In the genomic region with DNA sequence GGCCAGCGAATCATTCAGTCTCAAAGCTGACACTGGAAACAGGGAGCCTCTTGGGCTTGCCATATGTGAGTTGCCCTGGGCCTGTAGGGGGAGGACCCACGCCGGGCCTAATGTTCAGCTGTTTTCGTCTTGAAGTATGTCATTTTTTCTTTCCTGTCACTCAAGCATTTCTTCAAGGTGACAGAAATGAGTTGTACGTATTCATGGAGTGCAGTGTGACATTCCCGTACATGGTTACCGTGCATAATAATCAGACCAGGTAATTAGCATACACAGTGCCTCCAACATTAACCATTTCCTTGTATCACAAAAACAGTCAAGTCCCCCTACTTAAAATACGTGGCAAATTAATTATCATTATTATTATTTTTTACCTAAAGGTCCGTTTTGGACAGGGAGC, we compare ENCODE assay signal across 26 mouse cellular contexts. TPM values are rescaled to one million over a fixed set of nuclear protein-coding genes. Genes with fewer than 3 reads are reported as not detected.
A peak's percentile ranks its signal among the peaks of the same experiment; 100 is the strongest.
DNase-seq lines count a peak whose midpoint lies in the region; ATAC-seq and TF ChIP-seq lines count a peak whose summit lies in the region.
"Had no signal": no experiment of that assay in that cellular context is flagged by ENCODE, and none has a peak within 500 bp of the region (broad histone marks: within the 10 kb centered on the region; RNA-seq: fewer than 3 reads in every experiment).

No protein-coding gene starts in this region.

- H3K4me1 ChIP-seq in forebrain, embryonic 12.5 days: peaks cover 10% of the 10 kb centered on the region
- no peaks in the 10 kb centered on the region for H3K4me1 ChIP-seq in forebrain, embryonic 11.5 days (replicated peaks; ENCODE audit: control insufficient read depth, insufficient read depth, low read length)
- peaks cover 6% of the 10 kb centered on the region; the same call in 1 of the 2 replicates for H3K4me1 ChIP-seq in forebrain, embryonic 16.5 days (replicated peaks; ENCODE audit: control insufficient read depth, insufficient read depth, low read length)
- H3K4me1 ChIP-seq: heart, embryonic 12.5 days; heart, embryonic 15.5 days; intestine, embryonic 15.5 days had no signal

- H3K4me2 ChIP-seq in forebrain, embryonic 12.5 days: no peak overlapping the region
- no peak overlapping the region for H3K4me2 ChIP-seq in forebrain, embryonic 11.5 days (ENCODE audit: low read depth, low read length, severe bottlenecking)
- H3K4me2 ChIP-seq in forebrain, embryonic 16.5 days (ENCODE audit: low read length): no peak overlapping the region
- H3K4me2 ChIP-seq: heart, embryonic 12.5 days; heart, embryonic 15.5 days; hindbrain, embryonic 13.5 days; intestine, embryonic 15.5 days had no signal

- H3K9me3 ChIP-seq in forebrain, embryonic 12.5 days: 0 out of 2 replicates have a peak, but pooled peaks cover 3% of the 10 kb centered on the region
- H3K9me3 ChIP-seq in forebrain, embryonic 11.5 days (ENCODE audit: control insufficient read depth, low read length): peaks cover 3% of the 10 kb centered on the region; the same call in 1 of the 2 replicates
- H3K9me3 ChIP-seq in forebrain, embryonic 16.5 days (ENCODE audit: control insufficient read depth, low read length): no peaks in the 10 kb centered on the region
- H3K9me3 ChIP-seq: heart, embryonic 15.5 days; hindbrain, embryonic 13.5 days; intestine, embryonic 15.5 days had no signal

- peaks cover 22% of the 10 kb centered on the region for H3K27me3 ChIP-seq in forebrain, embryonic 12.5 days
- H3K27me3 ChIP-seq in forebrain, embryonic 11.5 days (ENCODE audit: control insufficient read depth, insufficient read depth, low read length): 0 out of 2 replicates have a peak, but pooled peaks cover 2% of the 10 kb centered on the region
- H3K27me3 ChIP-seq in forebrain, embryonic 16.5 days (replicated peaks; ENCODE audit: control insufficient read depth, insufficient read depth, low read length): no peaks in the 10 kb centered on the region

- H3K9ac ChIP-seq in forebrain, embryonic 12.5 days: no peak overlapping the region
- H3K9ac ChIP-seq in forebrain, embryonic 11.5 days (ENCODE audit: low read length): no peak overlapping the region
- H3K9ac ChIP-seq in forebrain, embryonic 16.5 days (replicated peaks; ENCODE audit: low read depth, low read length): no peak overlapping the region
- H3K9ac ChIP-seq: heart, embryonic 12.5 days; heart, embryonic 15.5 days; hindbrain, embryonic 13.5 days; intestine, embryonic 15.5 days had no signal

- no peak overlapping the region for H3K4me3 ChIP-seq in forebrain, embryonic 12.5 days (replicated peaks)
- no peak overlapping the region for H3K4me3 ChIP-seq in forebrain, embryonic 11.5 days (ENCODE audit: low read depth, low read length)
- no peak overlapping the region for H3K4me3 ChIP-seq in forebrain, embryonic 16.5 days (replicated peaks; ENCODE audit: low read length)
- H3K4me3 ChIP-seq: heart, embryonic 12.5 days; heart, embryonic 15.5 days; hindbrain, embryonic 10.5 days; hindbrain, embryonic 13.5 days; intestine, embryonic 15.5 days had no signal

- no peak for DNase-seq in forebrain, embryonic 11.5 days (ENCODE audit: low spot score)
- DNase-seq in brain, embryonic 14.5 days (ENCODE audit: low read depth): peak; percentile 59
- no peak for DNase-seq in testis, postnatal 10 days (ENCODE audit: low spot score)
- no peak for DNase-seq in adrenal gland, adult 8-10 months
- DNase-seq: adrenal gland, adult 2 months; adrenal gland, postnatal 25 days; cerebellum, adult 18-20 months; cerebellum, adult 9-10 months; cerebellum, postnatal 14 days; gastrocnemius, postnatal 25 days; heart, adult 18-20 months; heart, postnatal 10 days; heart, postnatal 36 days; kidney, adult 11 months had no signal

- TF ChIP-seq CTCF in brain, embryonic 14.5 days (IDR thresholded peaks at IDR 0.05; ENCODE audit: borderline replicate concordance, extremely low read depth, insufficient read depth, insufficient read length): no peak

- 54% methylated on average over 9 of the region's 9 CpGs for WGBS in forebrain, embryonic 12.5 days
- 77% methylated on average over 9 of the region's 9 CpGs for WGBS in forebrain, embryonic 11.5 days
- 30% methylated on average over 9 of the region's 9 CpGs for WGBS in forebrain, embryonic 16.5 days

- H3K27ac ChIP-seq in forebrain, embryonic 12.5 days: peak overlapping the region; percentile 42; the same call in 1 of the 2 replicates
- H3K27ac ChIP-seq in forebrain, embryonic 11.5 days (ENCODE audit: low read depth, low read length): no peak overlapping the region
- no peak overlapping the region; the same call in 1 of the 2 replicates for H3K27ac ChIP-seq in forebrain, embryonic 16.5 days (ENCODE audit: low read length)
- H3K27ac ChIP-seq: heart, embryonic 15.5 days; hindbrain, embryonic 10.5 days; hindbrain, embryonic 13.5 days; intestine, embryonic 15.5 days had no signal

- TF ChIP-seq POLR2A in brain, embryonic 14.5 days (IDR thresholded peaks at IDR 0.05; ENCODE audit: borderline replicate concordance, extremely low read depth, insufficient read depth, insufficient read length, poor library complexity, severe bottlenecking): no peak

- ATAC-seq in forebrain, embryonic 12.5 days (ENCODE audit: low FRiP score): no peak
- ATAC-seq in forebrain, embryonic 11.5 days (replicated peaks; ENCODE audit: low FRiP score): no peak
- ATAC-seq in forebrain, embryonic 16.5 days: peak; percentile 69
- ATAC-seq: hindbrain, embryonic 16.5 days; intestine, embryonic 15.5 days had no signal

- H3K36me3 ChIP-seq in forebrain, embryonic 12.5 days (replicated peaks): no peaks in the 10 kb centered on the region
- no peaks in the 10 kb centered on the region for H3K36me3 ChIP-seq in forebrain, embryonic 11.5 days (ENCODE audit: control insufficient read depth, insufficient read depth, low read length)
- H3K36me3 ChIP-seq in forebrain, embryonic 16.5 days (ENCODE audit: control insufficient read depth, insufficient read depth): no peaks in the 10 kb centered on the region
- H3K36me3 ChIP-seq: G1E; heart, embryonic 12.5 days; heart, embryonic 15.5 days; hindbrain, embryonic 10.5 days; hindbrain, embryonic 13.5 days; intestine, embryonic 15.5 days had no signal

RNA-seq across cellular contexts. Expression of a gene that starts 9.3 kb away (rescaled TPM):
- 19.5 and 26.3 TPM in 2 replicates for polyA plus RNA-seq in forebrain, embryonic 12.5 days (2016; fragmentation: Nextera tagmentation; extraction: Ambion mirVana)
- 8.6 and 10.9 TPM in 2 replicates for polyA plus RNA-seq in forebrain, embryonic 11.5 days (2014; fragmentation: Nextera tagmentation; extraction: Ambion mirVana)
- polyA plus RNA-seq in brain, embryonic 14.5 days (2012; rRNA removed): 30.1 and 35.9 TPM in 2 replicates
- polyA plus RNA-seq in forebrain, embryonic 16.5 days (2015; fragmentation: Nextera tagmentation; extraction: Ambion mirVana): 12.8 and 20.9 TPM in 2 replicates
- total RNA-seq in adrenal gland, adult 8-10 months (2022): 10 to 100 TPM; 63.0 to 86.6 (median 76.1) TPM
- total RNA-seq: CH12.LX, G1E had no signal
- polyA plus RNA-seq: G1E had no signal

RNA-seq across cellular contexts. Expression of a gene that starts 35.1 kb away (rescaled TPM):
- 16.2 and 19.5 TPM in 2 replicates for polyA plus RNA-seq in forebrain, embryonic 12.5 days (2016; fragmentation: Nextera tagmentation; extraction: Ambion mirVana)
- 27.6 and 33.2 TPM in 2 replicates for polyA plus RNA-seq in forebrain, embryonic 11.5 days (2014; fragmentation: Nextera tagmentation; extraction: Ambion mirVana)
- 10.1 and 17.1 TPM in 2 replicates for polyA plus RNA-seq in brain, embryonic 14.5 days (2012; rRNA removed)
- 2.3 and 2.6 TPM in 2 replicates for polyA plus RNA-seq in forebrain, embryonic 16.5 days (2015; fragmentation: Nextera tagmentation; extraction: Ambion mirVana)
- total RNA-seq in adrenal gland, adult 8-10 months (2022): not detected
- total RNA-seq: adrenal gland, adult 2 months; adrenal gland, postnatal 25 days; CH12.LX; gastrocnemius, adult 8-10 months; gastrocnemius, postnatal 25 days; heart, adult 18-20 months; heart, postnatal 10 days; heart, postnatal 36 days had no signal
- polyA plus RNA-seq: adrenal gland, adult 2 months; G1E; gonadal fat pad, adult 2 months; heart, embryonic 12.5 days; heart, embryonic 15.5 days; intestine, embryonic 15.5 days had no signal
